Mouse (Mus musculus): Measurements from ENCODE around the gene Osbpl10.
"Not testable (repeated sequence)": the region's sequence is repeated elsewhere in the genome, so short reads cannot be mapped to it uniquely, and the experiment has no call there.

Gene Osbpl10

GRCm38 (mm10) chr9:114978281-114979111, at the start of gene Osbpl10:
TSS of gene Osbpl10 (plus strand) at chr9:114978569.
- peak; percentile 87 for DNase-seq

GRCm38 (mm10) chr9:114930464-114931090, 47.8 kb upstream of the Osbpl10 start:
- no peak for DNase-seq

DNA sequence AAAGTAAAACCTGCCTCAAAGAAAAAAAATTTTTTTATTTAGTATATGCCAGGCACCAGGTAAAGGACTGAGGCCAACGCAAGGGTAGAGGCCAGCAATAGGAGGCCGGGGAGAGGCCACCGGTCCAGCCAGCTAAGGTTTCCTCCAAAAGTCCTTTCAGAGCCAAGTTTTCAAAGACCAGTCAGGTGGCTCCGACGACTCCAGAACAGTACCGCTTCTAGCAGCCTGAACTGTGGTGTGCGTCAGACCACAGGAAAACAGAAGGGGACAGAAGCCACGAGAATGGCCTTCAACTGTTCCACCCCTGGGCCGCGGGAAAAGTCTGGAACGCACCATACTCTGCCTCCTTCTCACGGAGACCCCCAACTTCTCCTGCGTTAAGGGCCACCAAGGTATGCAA, 45.8 kb upstream of the Osbpl10 start:
- no peak for DNase-seq

DNA sequence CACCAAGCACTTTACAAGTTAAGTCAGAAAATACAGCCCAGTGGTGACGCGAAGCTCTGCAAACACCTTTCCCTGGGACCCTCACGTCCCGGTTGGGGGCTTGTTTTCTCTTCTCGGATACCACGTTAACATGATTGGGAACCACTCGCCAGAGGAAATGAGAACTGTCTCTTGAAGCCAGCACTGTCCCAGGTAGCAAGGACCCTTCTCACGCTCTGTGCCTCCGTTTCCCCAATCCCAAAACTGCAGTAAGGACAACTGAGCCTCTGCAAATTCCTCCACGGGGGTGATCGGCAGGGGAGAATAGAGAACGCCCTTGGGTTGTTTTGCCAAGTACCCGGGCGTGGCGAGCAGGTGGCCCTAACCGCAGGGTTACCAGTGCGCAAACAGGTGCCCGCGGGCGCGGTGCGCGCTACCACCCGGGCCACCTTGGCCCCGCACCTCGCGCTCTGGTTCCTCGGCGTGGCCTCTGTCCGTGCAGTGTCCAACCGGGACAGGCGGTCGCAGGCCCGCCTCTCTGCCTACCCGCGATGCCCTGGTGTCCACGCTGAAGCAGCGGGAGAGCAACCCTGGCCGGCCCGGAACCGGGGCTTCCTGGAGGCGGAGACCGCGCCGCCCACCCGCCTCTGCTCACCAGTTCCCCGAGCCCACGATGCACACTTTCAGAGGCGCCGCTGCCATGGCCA, 45.2 kb upstream of the Osbpl10 start:
- DNase-seq, result peak; percentile 26

DNA sequence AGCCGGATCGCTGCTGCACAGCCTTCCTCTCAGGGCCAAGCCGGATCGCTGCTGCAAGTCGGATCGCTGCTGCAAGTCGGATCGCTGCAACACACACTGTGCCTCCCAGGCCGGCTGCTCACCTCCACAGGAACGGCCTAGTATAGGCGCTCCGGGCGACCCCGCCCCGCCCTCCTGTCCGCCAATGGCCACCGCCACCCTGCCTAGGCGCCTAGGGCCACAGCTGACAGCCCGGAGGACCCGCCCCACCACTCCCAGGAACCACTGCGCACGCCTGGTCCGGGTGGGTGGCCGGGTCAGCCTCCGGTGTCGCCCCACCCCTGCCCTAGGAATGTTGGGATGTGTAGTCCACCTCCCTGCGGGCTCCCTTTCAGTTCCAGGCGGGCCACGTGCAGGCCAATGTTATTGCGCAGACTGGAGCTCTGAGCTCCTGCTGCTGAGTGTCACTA, 44.6 kb upstream of the Osbpl10 start, which contains the start of gene Gpd1l:
Gene Gpd1l (minus strand): TSS at position 265 of the 449 bp plus-strand sequence.
- peak; percentile 96 for DNase-seq

GRCm38 (mm10) chr9:114934231-114934630, 44.1 kb upstream of the Osbpl10 start:
- DNase-seq, result peak; percentile 37

DNA sequence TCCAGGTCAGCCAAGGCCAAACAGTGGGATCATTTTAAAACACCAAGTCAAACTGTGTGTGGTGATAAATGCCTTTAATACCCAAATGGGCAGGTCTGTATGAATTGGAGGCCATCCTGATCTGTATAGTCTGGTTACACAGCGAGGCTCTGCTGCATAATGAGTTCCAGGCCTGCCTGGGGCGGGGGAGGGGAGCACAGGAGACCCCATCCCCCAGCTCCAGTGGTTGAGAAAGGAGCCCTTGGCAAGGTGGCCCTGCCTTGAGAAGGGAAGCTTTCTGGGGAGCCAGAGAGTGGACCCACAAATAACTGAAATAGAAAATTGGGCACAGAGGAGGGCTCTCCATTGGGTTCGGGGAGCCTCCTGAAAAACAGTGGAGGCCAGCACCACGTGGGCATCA, 43.0 kb upstream of the Osbpl10 start:
- DNase-seq, result peak; percentile 48

DNA sequence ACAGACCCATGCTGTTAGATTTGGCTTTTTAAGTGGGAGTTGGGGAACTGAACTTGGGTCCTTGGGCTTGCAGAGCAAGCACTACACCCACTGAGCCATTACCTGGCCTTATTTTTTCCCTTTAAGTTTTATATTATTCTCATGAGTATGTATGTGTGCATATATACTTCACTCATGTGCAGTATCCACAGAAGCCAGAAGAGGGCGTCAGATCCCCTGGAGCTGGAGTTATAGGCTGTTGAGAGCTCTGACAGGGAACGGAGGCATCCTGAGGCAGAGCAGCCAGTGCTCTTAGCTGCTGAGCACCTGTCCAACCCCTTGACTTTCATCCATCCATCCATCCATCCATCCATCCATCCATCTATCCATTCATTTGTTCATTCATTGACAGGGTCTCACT, 41.7 kb upstream of the Osbpl10 start:
- no peak for DNase-seq

DNA sequence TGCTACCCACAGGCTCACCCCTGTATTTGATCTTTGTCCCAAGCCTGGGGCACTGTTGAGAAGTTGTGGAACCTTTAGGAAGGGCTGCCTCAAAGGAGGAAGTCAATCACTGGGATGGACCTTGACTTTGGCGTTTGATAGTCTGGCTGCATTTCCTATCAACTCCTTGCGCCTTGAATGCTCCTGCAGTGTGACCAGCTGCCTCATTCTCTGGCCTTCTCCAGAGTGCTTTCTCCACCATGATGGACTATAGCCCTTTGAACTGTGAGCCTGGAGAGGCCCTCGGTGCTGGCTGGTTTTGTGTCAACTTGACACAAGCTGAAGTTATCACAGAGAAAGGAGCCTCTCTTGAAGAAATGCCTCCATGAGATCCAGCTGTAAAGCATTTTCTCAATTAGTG, 33.7 kb upstream of the Osbpl10 start:
- no peak for DNase-seq

DNA sequence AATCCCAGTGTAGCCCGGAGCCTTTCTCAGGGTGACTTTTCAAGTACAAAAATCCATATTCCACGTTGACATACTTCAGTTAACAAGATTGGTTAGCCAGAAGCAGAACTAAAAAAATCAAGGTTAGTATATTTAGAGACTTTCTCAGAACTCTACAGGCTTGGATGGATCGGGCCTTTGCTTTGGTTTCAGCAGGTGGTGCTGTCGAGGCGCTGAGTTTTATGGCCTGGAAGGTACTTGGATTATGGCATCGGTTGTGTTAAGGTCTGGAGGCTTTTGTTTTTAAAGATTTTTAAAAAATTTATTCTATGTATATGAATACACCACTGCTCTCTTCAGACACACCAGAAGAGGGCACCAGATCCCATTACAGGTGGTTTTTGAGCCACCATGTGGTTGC, 32.8 kb upstream of the Osbpl10 start:
- DNase-seq, result no peak

- no peak for DNase-seq
These were observed 30.0 kb upstream of the Osbpl10 start for GRCm38 (mm10) chr9:114948395-114948794.

DNA sequence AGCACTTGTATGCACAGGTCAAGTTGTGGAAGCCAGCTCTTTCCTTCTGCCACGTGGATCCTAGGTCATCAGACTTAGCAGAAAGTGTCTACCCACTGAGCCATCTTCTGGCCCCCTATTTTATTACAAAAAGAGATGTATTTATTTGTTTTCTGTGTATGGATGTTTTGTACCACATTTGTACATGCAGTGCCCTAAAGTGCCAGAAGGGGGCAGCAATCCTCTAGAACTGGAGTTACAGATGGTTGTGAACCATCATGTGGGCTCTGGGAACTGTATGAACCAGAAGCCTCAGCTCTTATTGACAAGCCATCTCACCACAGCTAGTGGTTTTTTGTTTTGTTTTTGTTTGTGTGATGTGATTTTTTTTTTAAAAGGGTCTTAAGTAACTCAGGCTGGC, 25.5 kb upstream of the Osbpl10 start:
- no peak for DNase-seq

GRCm38 (mm10) chr9:114955340-114955739, 23.0 kb upstream of the Osbpl10 start:
- DNase-seq, result no peak

DNA sequence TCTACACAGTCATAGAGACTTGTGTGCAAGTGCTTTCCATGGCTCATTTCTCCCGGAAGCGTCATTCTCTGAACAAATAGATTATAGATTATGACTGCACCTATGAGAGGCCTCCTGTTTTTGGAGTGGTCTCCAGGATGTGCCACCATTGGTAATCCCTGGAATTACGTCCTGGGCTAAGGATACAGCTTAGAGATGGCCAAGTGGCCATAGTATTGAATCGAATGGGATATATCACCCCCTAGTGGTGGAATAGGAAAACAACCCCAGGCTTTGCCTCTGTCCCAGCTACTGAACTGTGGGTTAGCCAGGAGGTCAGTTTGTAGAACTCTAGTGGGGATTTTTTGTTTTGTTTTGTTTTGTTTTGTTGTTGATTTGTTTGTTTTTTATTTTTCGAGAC, 21.4 kb upstream of the Osbpl10 start:
- DNase-seq, result peak; percentile 73

DNA sequence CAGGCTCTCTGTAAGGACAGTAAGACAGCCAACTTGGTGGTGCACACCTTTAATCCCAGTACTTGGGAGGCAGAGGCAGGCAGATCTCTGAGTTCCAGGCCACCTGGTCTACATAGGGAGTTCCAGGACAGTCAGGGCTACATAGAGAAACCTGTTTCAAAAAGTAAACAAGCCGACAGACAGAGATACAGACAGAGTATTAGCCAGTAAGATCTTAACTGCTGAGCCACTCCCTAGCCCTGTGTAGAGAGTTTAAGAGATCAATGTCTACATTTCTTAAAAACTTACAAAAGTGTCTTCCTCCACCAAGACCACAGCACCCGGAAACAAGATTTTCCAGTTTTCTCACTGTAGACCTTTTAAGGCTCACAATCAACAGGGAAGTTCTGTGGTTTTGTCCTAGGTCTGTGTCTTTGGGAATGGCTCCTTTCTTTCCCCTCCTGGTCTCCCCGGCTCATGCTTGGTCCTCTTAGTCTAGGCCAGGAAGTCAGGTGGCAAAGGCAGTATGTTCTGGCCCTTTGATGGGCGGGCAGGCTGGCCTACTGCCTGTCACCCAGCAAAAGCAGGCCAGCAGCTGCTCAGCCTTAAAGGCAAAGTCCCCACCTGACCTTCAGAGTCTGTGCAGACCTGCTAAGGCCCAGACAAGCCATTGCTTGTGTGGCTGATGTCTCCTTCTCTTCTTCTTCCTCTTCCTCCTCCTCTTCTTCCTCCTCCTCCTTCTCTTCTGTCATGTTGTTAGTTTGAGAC, 18.2 kb upstream of the Osbpl10 start:
- no peak for DNase-seq

GRCm38 (mm10) chr9:114960844-114961243, 17.5 kb upstream of the Osbpl10 start:
- no peak for DNase-seq

DNA sequence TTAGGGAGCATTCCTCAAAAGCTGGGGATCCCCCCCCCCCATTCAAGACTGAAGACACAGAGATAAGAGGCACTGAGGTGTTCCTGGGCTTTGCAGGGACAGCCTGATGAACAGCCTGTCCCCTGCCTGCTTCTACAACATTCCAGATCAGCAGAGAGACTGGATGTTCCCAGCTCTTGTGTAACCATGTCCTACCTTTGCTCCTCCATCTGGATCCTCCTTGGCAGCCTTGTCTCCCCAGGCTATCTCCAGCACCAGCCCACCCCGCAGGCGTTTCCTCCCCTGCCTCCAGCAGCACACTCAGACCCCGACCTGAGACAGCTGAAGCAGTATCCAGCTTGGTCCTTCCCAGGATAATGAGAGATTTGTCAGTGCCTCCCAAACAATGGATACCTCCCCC, 14.3 kb upstream of the Osbpl10 start:
- no peak for DNase-seq

DNA sequence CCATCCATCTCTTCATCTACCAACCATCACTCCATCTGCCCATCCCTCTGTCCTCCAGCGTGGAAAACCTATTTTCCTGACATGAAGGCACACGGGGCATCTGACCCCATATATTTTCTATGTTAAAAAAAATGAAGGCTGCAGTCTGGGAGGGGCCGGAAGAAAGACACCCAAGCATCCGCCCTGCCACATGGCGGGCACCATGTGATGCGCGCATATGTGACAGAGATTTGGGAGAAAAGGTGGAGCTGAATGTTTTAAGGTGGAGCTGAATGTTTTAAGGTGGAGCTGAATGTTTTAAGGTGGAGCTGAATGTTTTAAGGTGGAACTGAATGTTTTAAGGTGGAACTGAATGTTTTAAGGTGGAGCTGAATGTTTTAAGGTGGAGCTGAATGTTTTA, 12.1 kb upstream of the Osbpl10 start:
- not testable (repeated sequence) for DNase-seq

DNA sequence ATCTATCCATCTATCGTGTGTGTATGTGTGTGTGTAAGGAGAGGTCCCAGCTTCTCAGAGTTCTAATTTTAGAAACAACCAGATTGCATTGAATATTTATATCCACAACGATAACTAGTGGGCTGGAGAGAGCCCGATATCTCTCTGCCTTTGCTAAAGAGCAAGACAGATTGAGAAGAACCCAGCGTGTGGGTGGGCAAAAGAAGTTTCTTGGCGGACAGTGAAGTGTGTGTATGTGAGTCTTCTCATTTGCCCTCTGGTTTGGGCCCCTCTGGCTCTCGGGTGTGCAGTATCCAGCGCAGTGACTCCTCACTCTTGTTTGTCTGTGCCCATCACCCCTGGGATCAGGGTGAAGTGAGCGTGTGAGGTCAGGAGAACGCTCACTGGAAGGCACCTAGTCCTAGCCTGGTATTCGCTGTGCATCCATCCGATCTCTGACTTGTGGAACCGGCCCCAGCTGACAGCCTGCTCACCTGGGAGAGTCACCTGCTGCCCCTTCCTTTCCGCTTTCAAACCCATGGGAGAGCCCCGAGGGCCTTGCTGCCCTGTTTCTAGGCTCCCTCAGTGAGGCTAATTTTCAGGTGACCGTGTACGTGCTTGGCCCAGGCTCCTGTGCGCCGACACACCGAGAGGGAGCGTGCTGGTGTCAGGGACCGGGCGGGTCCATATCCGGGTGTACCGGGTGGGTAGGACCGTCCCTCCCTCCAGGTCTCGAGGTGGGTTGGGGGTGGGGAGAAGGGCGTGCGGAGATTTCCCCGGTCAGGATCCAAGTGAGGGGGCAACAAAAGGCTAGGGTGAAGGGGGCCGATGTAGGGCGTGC, 698 bp upstream of the Osbpl10 start:
- no peak for DNase-seq

DNA sequence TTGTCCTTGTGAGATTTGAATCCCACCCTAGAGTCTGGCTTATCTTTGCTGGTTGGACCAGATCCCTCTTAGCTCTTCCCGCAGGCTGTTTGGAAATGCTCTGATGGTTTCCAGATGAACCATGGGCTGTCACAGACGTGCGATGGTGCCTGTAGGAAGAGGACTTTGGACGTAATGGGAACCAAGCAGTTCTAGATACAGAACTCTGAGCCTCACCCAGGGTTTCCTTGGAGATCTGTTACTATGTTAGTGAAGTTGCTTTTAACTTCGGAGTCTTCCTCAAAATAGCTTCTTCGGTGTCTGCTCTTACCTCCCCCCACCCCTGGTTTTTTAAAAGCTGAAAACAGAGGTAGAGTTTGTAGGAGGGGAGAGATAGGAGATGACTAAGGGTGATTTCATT, 1.6 kb downstream of the Osbpl10 start:
- no peak for DNase-seq

GRCm38 (mm10) chr9:114982689-114983360, 4.5 kb downstream of the Osbpl10 start, which contains the start of gene Rps27rt:
TSS of gene Rps27rt (minus strand) at chr9:114982739.
- no peak for DNase-seq
